7 mouse cellular contexts compared by ENCODE assay signal in the genomic region with DNA sequence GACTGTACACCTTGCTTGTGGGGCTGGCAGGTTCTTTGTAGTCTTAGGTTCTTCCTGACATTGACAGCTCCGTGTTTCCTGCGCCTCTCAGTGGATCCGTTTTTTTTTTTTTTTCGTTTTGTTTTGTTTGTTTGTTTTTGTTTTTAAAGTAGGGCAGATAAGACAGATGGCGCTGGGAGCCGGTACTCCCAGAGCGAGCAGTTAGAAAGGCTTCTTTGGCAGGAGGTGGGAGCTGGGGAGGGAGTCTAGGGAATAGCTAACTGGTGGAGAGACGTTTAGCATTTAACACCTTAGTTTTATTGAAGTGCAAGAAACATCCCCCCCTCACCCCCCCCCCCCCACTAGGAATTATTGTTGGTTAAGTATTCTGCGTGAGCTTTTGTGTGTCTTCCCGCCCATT. TPM values are rescaled to one million over a fixed set of nuclear protein-coding genes. Genes with fewer than 3 reads are reported as not detected.
DNase-seq lines count a peak whose midpoint lies in the region; ATAC-seq and TF ChIP-seq lines count a peak whose summit lies in the region.

No protein-coding gene starts in this region.

- ATAC-seq in hindbrain, embryonic 13.5 days (ENCODE audit: low FRiP score): peak; percentile 37; the same call in 1 of the 2 replicates
- no peak for ATAC-seq in midbrain, postnatal 0 days (ENCODE audit: low FRiP score)
- no peak for ATAC-seq in megakaryocyte-erythroid progenitor cell, adult 5-6 weeks (replicated peaks; ENCODE audit: low FRiP score, low TSS enrichment, poor library complexity, severe bottlenecking)

- peak overlapping the region; percentile 93 for H3K9ac ChIP-seq in hindbrain, embryonic 13.5 days
- peak overlapping the region; percentile 71 for H3K9ac ChIP-seq in midbrain, postnatal 0 days (replicated peaks; ENCODE audit: low read length, poor library complexity, severe bottlenecking)

- peak; percentile 20 for DNase-seq in left cerebral cortex, postnatal 4 days
- DNase-seq in left cerebral cortex, adult 11 months (ENCODE audit: low spot score): no peak
- DNase-seq in midbrain, postnatal 0 days (ENCODE audit: low spot score): peak; percentile 33
- no peak for DNase-seq in thymus, adult 18-20 months

- no peak for TF ChIP-seq POLR2A in cortical plate, adult 2 months (IDR thresholded peaks at IDR 0.05; ENCODE audit: extremely low read depth, insufficient read depth, low read length)

- H3K4me3 ChIP-seq in cortical plate, adult 2 months (ENCODE audit: insufficient read depth, low read length): peak overlapping the region; percentile 68
- peak overlapping the region; percentile 92 for H3K4me3 ChIP-seq in hindbrain, embryonic 13.5 days
- peak overlapping the region; percentile 66 for H3K4me3 ChIP-seq in midbrain, postnatal 0 days (ENCODE audit: low read depth, low read length)

- H3K36me3 ChIP-seq in hindbrain, embryonic 13.5 days: no peaks in the 10 kb centered on the region
- no peaks in the 10 kb centered on the region for H3K36me3 ChIP-seq in midbrain, postnatal 0 days (ENCODE audit: insufficient read depth, low read length)

- no peak overlapping the region for H3K27ac ChIP-seq in cortical plate, adult 2 months (ENCODE audit: insufficient read depth, low read length)
- H3K27ac ChIP-seq in hindbrain, embryonic 13.5 days: peak overlapping the region; percentile 94
- H3K27ac ChIP-seq in midbrain, postnatal 0 days (ENCODE audit: low read depth, low read length): peak overlapping the region; percentile 67; the same call in 1 of the 2 replicates

- H3K4me1 ChIP-seq in cortical plate, adult 2 months (ENCODE audit: control insufficient read depth, insufficient read depth, low read length): no peaks in the 10 kb centered on the region
- H3K4me1 ChIP-seq in hindbrain, embryonic 13.5 days (replicated peaks): peaks cover 21% of the 10 kb centered on the region
- H3K4me1 ChIP-seq in midbrain, postnatal 0 days (ENCODE audit: insufficient read depth, low read length): peaks cover 2% of the 10 kb centered on the region; the same call in 1 of the 2 replicates

- intact Hi-C loops in left cerebral cortex, postnatal 4 days (cut with DNase I): no loop called here

- peak overlapping the region; percentile 68 for H3K4me2 ChIP-seq in hindbrain, embryonic 13.5 days
- H3K4me2 ChIP-seq in midbrain, postnatal 0 days (ENCODE audit: low read depth, low read length, poor library complexity, severe bottlenecking): peak overlapping the region; percentile 62

- no peak for TF ChIP-seq CTCF in cortical plate, adult 2 months (IDR thresholded peaks at IDR 0.05; ENCODE audit: extremely low read depth, insufficient read depth, low read length)
- no peak; the same call in 1 of the 2 replicates for TF ChIP-seq CTCF in midbrain, postnatal 0 days (IDR thresholded peaks at IDR 0.05)

- no peaks in the 10 kb centered on the region for H3K9me3 ChIP-seq in hindbrain, embryonic 13.5 days
- H3K9me3 ChIP-seq in midbrain, postnatal 0 days (ENCODE audit: low read length): no peaks in the 10 kb centered on the region

- under 1% methylated on average over 10 of the region's 10 CpGs for WGBS in hindbrain, embryonic 13.5 days
- 0% methylated on average over 10 of the region's 10 CpGs for WGBS in midbrain, postnatal 0 days

- no peaks in the 10 kb centered on the region for H3K27me3 ChIP-seq in hindbrain, embryonic 13.5 days
- no peaks in the 10 kb centered on the region for H3K27me3 ChIP-seq in midbrain, postnatal 0 days (ENCODE audit: insufficient read depth, low read length)

RNA-seq across cellular contexts. Expression of a gene that starts 0.8 kb away (rescaled TPM):
- total RNA-seq in left cerebral cortex, postnatal 4 days (2021): 10 to 100 TPM; 13.4 to 13.5 TPM
- polyA plus RNA-seq in cortical plate, adult 2 months (2012; rRNA removed): 4.2 and 4.4 TPM in 2 replicates
- polyA plus RNA-seq in hindbrain, embryonic 13.5 days (2015; fragmentation: Nextera tagmentation; extraction: Ambion mirVana): 5.8 and 6.1 TPM in 2 replicates
- 15.3 and 19.8 TPM in 2 replicates for total RNA-seq in midbrain, postnatal 0 days (2014; rRNA removed)
- 1.9 and 2.5 TPM in 2 replicates for polyA plus RNA-seq in midbrain, postnatal 0 days (2015; fragmentation: Nextera tagmentation; extraction: Ambion mirVana)
- total RNA-seq in megakaryocyte-erythroid progenitor cell, adult 5-6 weeks (2014; fragmentation: Nextera tagmentation): 39.1 and 40.7 TPM in 2 replicates
- 25.4 and 25.5 TPM in 2 replicates for total RNA-seq in megakaryocyte-erythroid progenitor cell, adult 5-6 weeks (2017)

Comparison
In these comparisons a context has a peak if more than half of its experiments do, and no peak if none do; other contexts are left out.
1. DNase-seq: peak in left cerebral cortex, postnatal 4 days (single experiment) and midbrain, postnatal 0 days (single experiment); none in left cerebral cortex, adult 11 months (single experiment) and thymus, adult 18-20 months (0 of 2).
2. Peak in every context shown above with its lines, with median percentiles within 50 percentile points of each other: H3K4me3 ChIP-seq.